Mouse (Mus musculus) right cerebral cortex, postnatal 4 days (tissue): ENCODE data around the gene Efcab11.

Experiments used
- DNase-seq: peaks from one replicate; pipeline ENCODE4 v3.0.0-alpha.2; 2022

Efcab11 gene

GRCm38 (mm10) chr12:99884269-99885261 is at the start of gene Efcab11, which contains the start of gene Tdp1:
Efcab11 (minus strand) TSS chr12:99884439.
Tdp1 (plus strand) TSS chr12:99884517.
- peak; percentile 92 for DNase-seq

- no peak for DNase-seq
These were observed 49.4 kb upstream of the Efcab11 start for GRCm38 (mm10) chr12:99933630-99934029.

GRCm38 (mm10) chr12:99932245-99932644 is 48.0 kb upstream of the Efcab11 start:
- DNase-seq, result no peak

- no peak for DNase-seq
These were observed 44.9 kb upstream of the Efcab11 start for GRCm38 (mm10) chr12:99929160-99929559.

GRCm38 (mm10) chr12:99928311-99928710 is 44.1 kb upstream of the Efcab11 start:
- no peak for DNase-seq

GRCm38 (mm10) chr12:99923703-99924102 is 39.5 kb upstream of the Efcab11 start:
- no peak for DNase-seq

- DNase-seq, result no peak
These were observed 38.9 kb upstream of the Efcab11 start for GRCm38 (mm10) chr12:99923131-99923606.

GRCm38 (mm10) chr12:99921045-99921444 is 36.8 kb upstream of the Efcab11 start:
- DNase-seq, result peak; percentile 27

GRCm38 (mm10) chr12:99919636-99920035 is 35.4 kb upstream of the Efcab11 start:
- no peak for DNase-seq

GRCm38 (mm10) chr12:99917800-99918427 is 33.7 kb upstream of the Efcab11 start:
- DNase-seq, result no peak

- no peak for DNase-seq
These were observed 27.2 kb upstream of the Efcab11 start for GRCm38 (mm10) chr12:99911466-99911865.

GRCm38 (mm10) chr12:99904537-99904936 is 20.3 kb upstream of the Efcab11 start:
- no peak for DNase-seq

GRCm38 (mm10) chr12:99902867-99903370 is 18.7 kb upstream of the Efcab11 start:
- DNase-seq, result no peak

- no peak for DNase-seq
These were observed 18.0 kb upstream of the Efcab11 start for GRCm38 (mm10) chr12:99901973-99902866.

- DNase-seq, result no peak
These were observed 15.8 kb upstream of the Efcab11 start for GRCm38 (mm10) chr12:99899991-99900390.

GRCm38 (mm10) chr12:99898248-99898870 is 14.1 kb upstream of the Efcab11 start:
- DNase-seq, result no peak

GRCm38 (mm10) chr12:99897846-99898245 is 13.6 kb upstream of the Efcab11 start:
- no peak for DNase-seq

GRCm38 (mm10) chr12:99885282-99885901 is 1.2 kb upstream of the Efcab11 start:
- DNase-seq, result no peak

- DNase-seq, result no peak
These were observed 530 bp downstream of the Efcab11 start for GRCm38 (mm10) chr12:99883713-99884105.

- DNase-seq, result peak; percentile 80
These were observed 1.1 kb downstream of the Efcab11 start for GRCm38 (mm10) chr12:99883000-99883712.

- DNase-seq, result no peak
These were observed 9.6 kb downstream of the Efcab11 start for GRCm38 (mm10) chr12:99874609-99875008.
